Mouse (Mus musculus): ENCODE results near the gene Dnah7a. TPM values are rescaled to one million over a fixed set of nuclear protein-coding genes. Genes with fewer than 3 reads are reported as not detected.
"Not testable (repeated sequence)": the region's sequence is repeated elsewhere in the genome, so short reads cannot be mapped to it uniquely, and the experiment has no call there.

The Dnah7a gene
- polyA plus RNA-seq, 1 experiment, result 0.02 TPM

DNA sequence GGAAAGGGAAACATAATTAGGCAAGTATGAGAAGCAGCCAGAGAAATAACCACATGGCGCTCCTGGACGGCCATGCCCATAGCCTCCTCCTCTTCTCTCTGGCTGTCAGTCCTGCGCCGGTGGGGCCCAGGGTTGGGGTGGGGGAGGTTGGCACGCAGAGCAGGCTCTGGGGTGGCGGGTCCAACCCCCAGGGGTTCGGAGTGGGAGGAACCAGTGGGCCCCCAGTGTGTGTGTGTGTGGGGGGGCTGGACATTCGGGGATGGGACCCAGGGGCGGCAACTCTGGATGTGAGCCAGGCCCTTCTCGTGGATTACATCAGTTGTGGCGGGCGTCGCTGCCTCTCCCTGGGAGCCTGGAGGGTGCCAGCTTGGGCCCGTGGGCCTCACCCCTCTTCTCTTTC lies 317.8 kb downstream of the Dnah7a start:
- H3K27me3 ChIP-seq (replicated peaks; ENCODE audit: control insufficient read depth, insufficient read depth, low read length), result no peaks in the 10 kb centered on the region
- H3K4me1 ChIP-seq (ENCODE audit: control insufficient read depth, insufficient read depth, low read length), result no peaks in the 10 kb centered on the region
- no peaks in the 10 kb centered on the region for H3K36me3 ChIP-seq (ENCODE audit: control insufficient read depth, insufficient read depth, low read length)
- TF ChIP-seq CTCF (conservative IDR thresholded peaks at IDR 0.05; ENCODE audit: insufficient read depth, insufficient read length, low read depth, low read length) (no peak), POLR2A (IDR thresholded peaks at IDR 0.05; ENCODE audit: low read depth, low read length) (no peak)
- no peak overlapping the region for H3K27ac ChIP-seq (ENCODE audit: insufficient read depth, low read depth, low read length)
- no peak overlapping the region for H3K4me3 ChIP-seq (ENCODE audit: insufficient read depth, low read depth, low read length)
- 93% methylated on average over 14 of the region's 14 CpGs for WGBS
- no peak for DNase-seq

GRCm38 (mm10) chr1:53384085-53384688 lies 322.4 kb downstream of the Dnah7a start:
- Histone ChIP-seq H3K4me1 (ENCODE audit: control insufficient read depth, insufficient read depth, low read length) (no peaks in the 10 kb centered on the region), H3K36me3 (ENCODE audit: control insufficient read depth, insufficient read depth, low read length) (no peaks in the 10 kb centered on the region), H3K27ac (ENCODE audit: insufficient read depth, low read depth, low read length) (no peak overlapping the region), H3K27me3 (replicated peaks; ENCODE audit: control insufficient read depth, insufficient read depth, low read length) (no peaks in the 10 kb centered on the region), H3K4me3 (ENCODE audit: insufficient read depth, low read depth, low read length) (no peak overlapping the region)
- no peak for TF ChIP-seq CTCF (conservative IDR thresholded peaks at IDR 0.05; ENCODE audit: insufficient read depth, insufficient read length, low read depth, low read length)
- no peak for TF ChIP-seq POLR2A (IDR thresholded peaks at IDR 0.05; ENCODE audit: low read depth, low read length)
- WGBS, result 66% methylated on average over 6 of the region's 6 CpGs
- DNase-seq, result peak; percentile 1

GRCm38 (mm10) chr1:53377731-53378130 lies 328.9 kb downstream of the Dnah7a start:
- Histone ChIP-seq H3K4me1 (ENCODE audit: control insufficient read depth, insufficient read depth, low read length) (no peaks in the 10 kb centered on the region), H3K36me3 (ENCODE audit: control insufficient read depth, insufficient read depth, low read length) (no peaks in the 10 kb centered on the region), H3K27ac (ENCODE audit: insufficient read depth, low read depth, low read length) (no peak overlapping the region), H3K27me3 (replicated peaks; ENCODE audit: control insufficient read depth, insufficient read depth, low read length) (no peaks in the 10 kb centered on the region), H3K4me3 (ENCODE audit: insufficient read depth, low read depth, low read length) (no peak overlapping the region)
- TF ChIP-seq POLR2A (IDR thresholded peaks at IDR 0.05; ENCODE audit: low read depth, low read length) (no peak), CTCF (conservative IDR thresholded peaks at IDR 0.05; ENCODE audit: insufficient read depth, insufficient read length, low read depth, low read length) (no peak)
- DNase-seq, result no peak
- WGBS, result 71% methylated on average over 3 of the region's 3 CpGs

- H3K4me3 ChIP-seq (ENCODE audit: insufficient read depth, low read depth, low read length); H3K36me3 ChIP-seq (ENCODE audit: control insufficient read depth, insufficient read depth, low read length); H3K27ac ChIP-seq (ENCODE audit: insufficient read depth, low read depth, low read length); DNase-seq; H3K27me3 ChIP-seq (replicated peaks; ENCODE audit: control insufficient read depth, insufficient read depth, low read length); H3K4me1 ChIP-seq (ENCODE audit: control insufficient read depth, insufficient read depth, low read length): not testable (repeated sequence)
- 54% methylated on average over 2 of the region's 2 CpGs for WGBS
Measured at GRCm38 (mm10) chr1:53375965-53376364, 330.6 kb downstream of the Dnah7a start.

- DNase-seq, result no peak
- TF ChIP-seq POLR2A (IDR thresholded peaks at IDR 0.05; ENCODE audit: low read depth, low read length) (no peak), CTCF (conservative IDR thresholded peaks at IDR 0.05; ENCODE audit: insufficient read depth, insufficient read length, low read depth, low read length) (no peak)
- H3K4me3 ChIP-seq (ENCODE audit: insufficient read depth, low read depth, low read length), result no peak overlapping the region
- no peaks in the 10 kb centered on the region for H3K27me3 ChIP-seq (replicated peaks; ENCODE audit: control insufficient read depth, insufficient read depth, low read length)
- H3K4me1 ChIP-seq (ENCODE audit: control insufficient read depth, insufficient read depth, low read length), result no peaks in the 10 kb centered on the region
- no peak overlapping the region for H3K27ac ChIP-seq (ENCODE audit: insufficient read depth, low read depth, low read length)
- H3K36me3 ChIP-seq (ENCODE audit: control insufficient read depth, insufficient read depth, low read length), result no peaks in the 10 kb centered on the region
Measured at GRCm38 (mm10) chr1:53358988-53359387, 347.6 kb downstream of the Dnah7a start.

- Histone ChIP-seq H3K4me3 (ENCODE audit: insufficient read depth, low read depth, low read length) (peak within 1 kb of the TSS; percentile 87), H3K27me3 (replicated peaks; ENCODE audit: control insufficient read depth, insufficient read depth, low read length) (no peaks in the 10 kb centered on the region), H3K4me1 (ENCODE audit: control insufficient read depth, insufficient read depth, low read length) (no peaks in the 10 kb centered on the region), H3K36me3 (ENCODE audit: control insufficient read depth, insufficient read depth, low read length) (peaks cover 4% of the 10 kb centered on the region), H3K27ac (ENCODE audit: insufficient read depth, low read depth, low read length) (0 out of 2 replicates have a peak within 1 kb of the TSS, but pooled peaks have one; percentile 11)
- peak; percentile 99 for DNase-seq
- under 1% methylated on average over 43 of the region's 44 CpGs for WGBS
- TF ChIP-seq POLR2A (IDR thresholded peaks at IDR 0.05; ENCODE audit: low read depth, low read length) (peak; percentile 45), CTCF (conservative IDR thresholded peaks at IDR 0.05; ENCODE audit: insufficient read depth, insufficient read length, low read depth, low read length) (peak; percentile 25; the same call in 1 of the 2 replicates)
Measured at GRCm38 (mm10) chr1:53352327-53353261, 354.0 kb downstream of the Dnah7a start, which contains the start of the genes Asdurf, Gm28551 and Asnsd1. TSS of gene Asdurf (minus strand) at chr1:53352619. TSS of gene Gm28551 (minus strand) at chr1:53352667. TSS of gene Asnsd1 (minus strand) at chr1:53352752.

Other genes starting within 250 kb of the Dnah7a start
- gene Stk17b, start 78.4 kb upstream of the Dnah7a start, polyA plus RNA-seq (2012; rRNA removed), result 1.8 and 4.1 TPM in 2 replicates